Mouse (Mus musculus) thymus, postnatal 14 days (tissue): ENCODE measurements around the gene Kcna7.

Source experiments
- DNase-seq: peaks from one replicate; pipeline ENCODE4 v3.0.0; 2021

The Kcna7 gene

DNA sequence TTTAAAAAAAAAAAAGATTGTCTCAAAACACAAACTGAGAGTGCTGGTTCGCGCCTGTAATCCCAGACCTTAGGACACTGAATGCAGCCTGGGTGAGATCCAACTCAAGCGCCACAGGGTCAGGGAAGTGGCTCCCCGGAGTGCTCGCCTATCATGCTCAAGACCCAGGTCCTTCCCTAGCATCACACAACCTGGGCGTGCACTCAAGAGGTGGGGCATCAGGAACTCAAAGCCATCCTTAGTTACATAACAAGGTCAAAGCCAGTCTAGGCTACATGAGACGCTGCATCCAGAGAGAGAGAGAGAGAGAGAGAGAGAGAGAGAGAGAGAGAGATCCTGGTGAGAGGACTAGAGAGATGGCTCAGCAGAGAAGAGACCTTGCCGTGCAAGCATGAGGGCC lies 21.1 kb downstream of the Kcna7 start:
- DNase-seq = no peak

DNA sequence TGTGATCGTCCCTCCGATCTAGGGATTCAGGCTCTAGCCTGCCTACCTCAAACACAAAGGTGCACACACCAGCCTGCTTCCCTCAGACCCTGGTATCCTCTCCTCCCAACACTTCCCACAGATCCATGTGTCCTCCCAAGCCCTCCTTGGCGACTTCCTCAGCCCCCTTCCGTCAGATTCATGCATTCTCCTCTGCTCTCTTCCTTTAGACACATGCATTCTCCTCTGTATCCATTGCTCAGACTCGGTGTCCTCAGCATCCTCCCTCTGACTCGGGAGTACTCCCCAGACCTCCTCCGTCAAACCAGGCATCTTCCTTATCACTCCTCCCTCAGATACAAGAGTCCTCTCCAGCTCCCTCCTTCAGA lies 28.4 kb downstream of the Kcna7 start:
- DNase-seq = no peak

DNA sequence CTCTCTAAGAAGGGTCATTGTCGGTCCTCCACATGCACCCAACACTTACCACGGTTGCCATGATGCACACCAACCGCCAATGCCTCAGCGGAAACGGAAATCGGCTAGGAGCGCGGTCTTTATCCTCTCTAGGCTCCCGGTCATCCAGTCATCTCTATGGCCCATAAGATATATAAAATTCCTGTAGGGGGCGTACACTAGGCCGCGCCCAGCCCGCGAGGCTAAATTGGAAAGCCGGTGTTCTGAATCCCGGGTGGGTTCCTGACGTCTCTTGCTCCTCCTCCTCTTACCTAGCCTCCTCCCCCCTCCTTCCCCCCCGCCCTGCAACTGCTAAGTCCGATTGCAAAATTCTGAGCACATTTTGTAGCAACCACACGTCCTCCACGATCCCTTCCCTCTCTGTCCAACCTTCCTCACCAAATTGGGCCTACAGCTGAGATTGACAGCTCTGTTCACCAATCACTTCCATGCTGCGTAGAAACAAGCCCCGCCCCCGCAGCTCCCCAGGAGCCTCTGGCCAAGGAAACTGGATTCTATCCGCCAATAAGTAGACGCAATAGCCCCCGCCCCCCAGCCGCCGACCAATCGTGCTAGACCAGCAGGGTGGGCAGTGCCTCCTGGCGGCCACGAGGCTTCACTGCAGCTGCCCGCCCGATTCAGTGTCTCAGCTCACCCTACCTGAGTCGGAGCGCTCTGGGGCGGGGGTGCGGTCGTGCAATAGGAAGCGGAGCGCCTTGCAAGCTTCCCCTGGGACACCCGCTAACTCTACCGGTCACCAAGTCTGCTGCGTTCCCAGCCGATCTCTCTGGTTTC lies 29.0 kb downstream of the Kcna7 start, which contains the start of gene Gys1:
Gene Gys1, plus strand, starts transcription at position 642 of the 813 bp plus-strand sequence.
- peak; percentile 100 for DNase-seq

DNA sequence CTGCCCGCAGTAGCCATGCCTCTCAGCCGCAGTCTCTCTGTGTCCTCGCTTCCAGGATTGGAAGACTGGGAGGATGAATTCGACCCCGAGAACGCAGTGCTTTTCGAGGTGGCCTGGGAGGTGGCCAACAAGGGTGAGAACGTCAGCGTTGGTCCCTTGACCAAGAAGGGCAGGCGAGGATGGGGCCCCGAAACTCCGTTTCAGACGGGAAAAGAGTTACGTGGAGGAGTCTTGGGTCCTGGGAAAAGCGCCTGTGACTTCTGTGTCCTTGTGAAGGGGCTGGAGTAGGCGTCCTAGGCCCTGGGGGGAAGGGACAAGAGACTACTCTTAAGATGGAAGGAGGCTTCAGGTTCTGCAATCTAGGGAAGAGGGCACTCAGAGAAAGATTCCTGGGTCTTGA lies 29.6 kb downstream of the Kcna7 start:
- DNase-seq = no peak

DNA sequence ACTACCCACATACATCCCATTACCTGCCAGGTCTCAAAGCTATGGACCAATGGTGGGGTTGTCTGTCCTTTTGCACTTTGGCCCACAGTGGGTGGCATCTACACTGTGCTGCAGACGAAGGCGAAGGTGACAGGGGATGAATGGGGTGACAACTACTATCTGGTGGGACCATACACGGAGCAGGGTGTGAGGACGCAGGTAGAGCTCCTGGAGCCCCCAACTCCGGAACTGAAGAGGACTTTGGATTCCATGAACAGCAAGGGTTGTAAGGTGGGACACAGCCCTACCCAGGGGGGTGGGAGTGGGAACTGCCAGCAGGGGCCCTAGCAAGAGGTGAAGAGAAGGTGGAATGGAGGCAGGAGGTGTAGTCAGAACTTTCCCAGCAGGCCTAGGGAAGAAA lies 31.0 kb downstream of the Kcna7 start:
- DNase-seq = no peak

DNA sequence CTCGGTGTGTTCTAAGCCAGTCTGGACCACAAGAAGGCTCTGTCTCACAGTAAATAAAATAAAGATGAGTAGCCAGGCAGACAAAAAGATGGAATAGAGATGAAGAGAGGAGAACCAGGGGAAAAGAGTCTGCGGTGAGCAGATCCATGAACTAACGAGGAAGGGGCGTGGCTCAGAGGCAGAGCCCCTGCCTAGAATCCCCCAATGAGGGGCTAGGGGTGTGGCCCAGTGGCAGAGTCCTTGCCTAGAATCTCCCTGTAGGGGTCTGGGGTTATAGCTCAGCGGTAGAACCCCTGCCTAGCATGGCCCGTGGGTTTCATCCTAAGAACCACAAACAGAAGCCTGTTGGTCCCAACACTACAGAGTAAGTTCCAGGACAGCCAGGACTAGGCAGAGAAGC lies 31.6 kb downstream of the Kcna7 start:
- no peak for DNase-seq

DNA sequence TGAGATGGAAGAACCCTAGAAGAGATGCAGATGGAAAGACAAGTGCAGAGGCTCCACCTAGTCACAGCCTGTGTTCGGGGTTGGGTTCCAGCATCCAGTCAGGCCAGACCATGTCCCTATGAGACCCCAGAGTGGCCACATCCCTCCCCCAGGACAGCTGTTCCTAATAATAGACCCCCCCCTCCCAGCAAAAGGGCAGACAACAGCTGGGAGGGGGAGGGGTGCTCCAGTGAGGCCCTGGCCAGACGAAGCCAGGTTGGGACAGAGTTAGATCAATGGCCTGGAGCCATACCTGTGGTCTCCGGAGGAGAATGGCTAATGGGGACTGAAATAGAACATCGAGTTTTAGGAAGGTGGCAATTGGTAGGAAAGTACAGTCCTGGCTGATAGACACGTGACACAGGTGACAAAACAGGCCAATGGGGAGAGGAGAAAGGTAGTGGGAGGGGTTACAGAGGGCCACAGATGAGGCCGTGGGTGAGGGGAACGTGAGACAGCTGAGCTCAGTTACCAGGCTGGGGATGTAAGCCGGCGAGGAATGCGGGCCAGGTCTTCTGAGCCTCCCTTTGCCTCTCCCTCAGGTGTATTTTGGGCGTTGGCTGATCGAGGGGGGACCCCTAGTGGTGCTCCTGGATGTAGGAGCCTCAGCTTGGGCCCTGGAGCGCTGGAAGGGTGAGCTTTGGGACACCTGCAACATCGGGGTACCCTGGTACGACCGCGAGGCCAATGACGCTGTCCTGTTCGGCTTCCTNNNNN lies 32.2 kb downstream of the Kcna7 start, which contains the start of gene Ruvbl2:
Gene Ruvbl2, minus strand, starts transcription at position 576 of the 756 bp plus-strand sequence.
- DNase-seq = peak; percentile 43

DNA sequence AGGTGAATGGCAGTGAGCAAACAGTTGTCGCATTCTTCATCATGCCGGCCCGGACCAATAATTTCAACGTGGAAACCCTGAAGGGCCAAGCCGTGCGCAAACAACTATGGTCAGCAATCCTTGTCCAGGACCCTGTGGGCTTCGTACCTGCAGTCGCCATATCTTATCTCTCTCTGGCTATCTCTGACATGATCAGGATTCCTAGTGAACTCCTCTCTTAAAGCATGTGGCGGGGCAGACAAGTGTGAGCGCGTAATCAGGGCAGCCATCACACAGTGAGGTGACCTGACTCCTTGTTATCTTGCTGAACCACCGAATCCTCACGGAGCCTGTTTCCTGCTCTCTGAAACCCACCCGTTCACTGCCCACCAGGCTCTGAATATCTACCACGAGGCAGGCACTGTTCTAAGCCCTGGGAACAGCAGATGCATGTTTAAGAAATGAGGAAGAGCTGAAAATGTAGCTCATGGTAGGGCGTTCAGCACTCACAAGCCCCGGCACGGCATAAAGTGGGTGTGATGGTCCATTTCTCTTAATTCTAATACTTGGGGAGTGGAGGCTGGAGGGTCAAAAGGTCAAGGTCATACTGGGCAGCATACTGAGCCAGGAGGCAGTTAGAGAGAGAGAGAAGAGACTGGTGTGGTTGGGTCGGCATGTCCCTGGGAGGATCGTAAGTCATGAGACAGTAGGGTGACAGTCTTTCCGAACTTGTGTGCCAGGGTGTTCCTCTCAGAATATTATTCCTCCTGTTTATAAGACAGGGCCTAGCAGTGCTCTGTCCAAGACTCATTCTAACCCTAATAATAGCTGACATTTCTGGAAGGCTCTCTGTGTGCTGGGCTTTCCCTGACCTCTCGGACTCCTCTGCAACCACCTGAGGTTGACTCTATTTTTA lies 38.3 kb downstream of the Kcna7 start:
- no peak for DNase-seq

DNA sequence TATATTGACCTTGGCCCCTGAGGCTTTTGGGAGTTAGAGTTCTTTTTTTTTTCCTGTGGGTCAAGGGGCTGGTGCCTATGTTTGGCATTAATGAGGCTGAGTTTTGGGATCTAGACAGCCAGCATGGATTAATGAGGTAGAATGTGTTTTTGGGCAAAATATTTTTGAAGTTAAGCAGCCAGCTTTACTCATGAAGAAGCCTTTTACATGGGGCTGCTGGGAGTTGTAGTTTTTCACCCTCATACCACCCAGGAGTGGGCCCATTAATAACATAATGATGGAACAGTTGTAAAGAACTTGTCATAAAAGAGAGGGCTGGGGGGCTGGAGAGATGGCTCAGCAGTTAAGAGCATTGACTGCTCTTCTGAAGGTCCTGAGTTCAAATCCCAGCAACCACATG lies 41.1 kb downstream of the Kcna7 start:
- DNase-seq = no peak

DNA sequence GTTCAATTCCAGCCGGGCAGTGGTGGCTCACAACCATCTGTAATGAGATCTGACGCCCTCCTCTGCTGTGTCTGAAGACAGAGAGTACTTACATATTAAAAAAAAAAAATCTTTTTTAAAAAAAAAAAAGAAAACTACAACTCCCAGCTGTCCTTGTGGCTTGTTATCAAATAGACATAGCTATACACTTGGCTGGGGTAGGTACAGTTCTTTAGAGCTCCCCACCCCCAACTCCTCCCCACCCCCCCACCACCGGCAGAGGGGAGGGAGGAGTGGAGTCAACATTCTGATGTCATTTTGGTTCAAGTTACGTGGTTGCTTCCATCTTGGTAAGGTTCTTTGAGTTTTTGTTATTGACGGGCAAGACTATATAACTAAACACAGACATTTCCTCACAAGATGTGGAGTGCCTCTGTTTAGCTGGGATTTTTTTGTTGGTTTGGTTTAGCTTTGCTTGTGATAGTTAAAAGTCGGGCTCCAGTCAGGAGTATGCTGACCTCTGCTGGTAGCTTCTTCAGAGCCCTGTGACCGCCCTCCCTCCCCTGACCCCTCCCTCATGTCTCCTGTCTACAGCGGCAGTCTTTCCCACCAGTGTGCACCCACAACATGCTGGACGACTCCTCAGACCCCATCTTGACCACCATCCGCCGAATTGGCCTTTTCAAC lies 42.0 kb downstream of the Kcna7 start:
- DNase-seq = peak; percentile 44

DNA sequence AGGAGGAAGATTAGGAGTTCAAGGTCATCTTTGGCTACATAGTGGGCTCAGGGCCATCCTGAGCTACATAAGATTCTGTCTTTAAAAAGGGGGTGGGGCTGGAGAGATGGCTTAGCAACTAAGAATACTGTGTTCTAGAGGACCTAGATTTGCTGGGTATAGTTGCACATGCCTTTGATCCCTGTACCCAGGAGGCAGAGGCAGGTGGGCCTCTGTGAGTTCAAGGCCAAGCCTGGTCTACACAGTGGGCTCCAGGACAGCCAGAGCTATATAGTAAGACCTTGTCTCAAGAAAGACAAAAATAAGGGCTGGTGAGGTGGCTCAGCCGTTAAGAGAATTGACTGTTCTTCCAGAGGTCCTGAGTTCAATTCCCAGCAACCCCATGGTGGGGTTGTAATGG lies 44.5 kb downstream of the Kcna7 start:
- no peak for DNase-seq

DNA sequence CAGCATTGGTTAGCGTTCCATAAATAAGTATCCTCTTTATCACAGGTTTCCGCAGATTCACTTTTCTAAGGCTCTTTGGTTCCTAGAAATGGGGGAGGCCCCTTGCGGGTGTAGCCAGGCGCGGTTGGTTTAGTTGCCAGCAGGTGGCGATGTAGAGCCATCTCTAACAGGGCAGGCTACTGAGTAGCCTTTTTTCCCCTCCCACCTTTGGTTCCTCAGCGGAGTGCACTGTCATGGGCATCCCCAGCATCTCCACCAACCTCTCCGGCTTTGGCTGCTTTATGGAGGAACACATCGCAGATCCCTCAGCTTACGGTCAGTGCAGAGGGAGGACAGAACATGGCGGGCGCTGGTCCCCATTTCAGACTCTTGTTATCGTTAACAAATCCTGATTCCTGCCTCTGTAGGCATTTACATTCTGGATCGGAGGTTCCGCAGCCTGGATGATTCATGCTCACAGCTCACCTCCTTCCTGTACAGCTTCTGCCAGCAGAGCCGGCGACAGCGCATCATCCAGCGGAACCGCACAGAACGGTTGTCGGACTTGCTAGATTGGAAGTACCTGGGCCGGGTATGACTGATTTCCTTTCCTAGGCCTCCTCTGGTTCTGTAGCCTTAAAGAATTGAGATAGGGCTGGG lies 46.0 kb downstream of the Kcna7 start:
- peak; percentile 87 for DNase-seq

DNA sequence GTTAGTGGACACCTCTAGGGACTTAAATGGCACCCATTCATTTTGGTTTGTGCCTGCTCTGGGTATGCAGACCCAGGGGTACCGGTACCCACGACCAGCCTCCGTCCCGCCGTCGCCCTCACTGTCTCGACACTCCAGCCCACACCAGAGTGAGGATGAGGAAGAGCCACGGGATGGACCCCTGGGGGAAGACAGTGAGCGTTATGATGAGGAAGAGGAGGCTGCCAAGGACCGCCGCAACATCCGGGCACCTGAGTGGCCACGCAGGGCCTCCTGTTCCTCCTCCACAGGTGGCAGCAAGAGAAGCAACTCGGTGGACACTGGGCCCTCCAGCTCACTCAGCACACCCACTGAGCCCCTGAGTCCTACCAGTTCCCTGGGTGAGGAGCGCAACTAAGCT lies 49.5 kb downstream of the Kcna7 start:
- DNase-seq = no peak

DNA sequence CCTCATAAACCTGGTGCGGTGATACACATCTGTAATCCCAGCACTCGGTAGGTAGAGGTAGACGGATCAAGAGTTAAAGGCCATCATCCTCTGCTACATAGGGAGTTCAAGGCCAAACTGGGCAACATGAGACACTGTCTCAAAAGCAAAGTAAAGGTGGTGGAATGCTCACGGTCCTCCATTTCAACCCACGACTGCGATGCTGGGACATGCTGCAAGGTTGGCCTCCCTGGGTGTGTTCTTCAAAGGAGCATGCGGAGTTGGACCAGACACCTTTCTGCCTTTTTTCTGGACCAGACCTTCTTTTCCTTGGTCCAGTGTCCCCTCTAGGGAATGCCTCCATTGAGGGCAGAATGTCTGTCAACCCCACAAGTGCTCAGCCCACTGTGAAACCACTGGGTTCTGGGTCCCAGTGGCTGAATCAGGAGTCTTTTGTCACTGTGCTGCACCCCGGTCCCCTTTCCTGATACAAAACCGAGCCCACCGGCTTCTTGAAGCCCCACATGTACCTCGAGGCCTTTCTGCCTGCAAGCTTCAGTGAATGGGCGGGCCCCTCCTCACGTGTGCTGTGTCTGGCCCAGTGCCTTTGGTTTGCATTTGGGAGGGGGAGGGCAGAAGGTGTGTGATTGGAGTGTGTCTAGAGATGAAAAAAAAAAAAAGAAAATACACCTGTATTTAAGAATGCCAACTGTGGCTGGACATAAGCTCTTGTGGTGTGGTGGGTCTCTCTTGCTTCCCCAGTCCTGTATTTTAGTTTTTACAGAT lies 50.7 kb downstream of the Kcna7 start:
- DNase-seq = no peak

DNA sequence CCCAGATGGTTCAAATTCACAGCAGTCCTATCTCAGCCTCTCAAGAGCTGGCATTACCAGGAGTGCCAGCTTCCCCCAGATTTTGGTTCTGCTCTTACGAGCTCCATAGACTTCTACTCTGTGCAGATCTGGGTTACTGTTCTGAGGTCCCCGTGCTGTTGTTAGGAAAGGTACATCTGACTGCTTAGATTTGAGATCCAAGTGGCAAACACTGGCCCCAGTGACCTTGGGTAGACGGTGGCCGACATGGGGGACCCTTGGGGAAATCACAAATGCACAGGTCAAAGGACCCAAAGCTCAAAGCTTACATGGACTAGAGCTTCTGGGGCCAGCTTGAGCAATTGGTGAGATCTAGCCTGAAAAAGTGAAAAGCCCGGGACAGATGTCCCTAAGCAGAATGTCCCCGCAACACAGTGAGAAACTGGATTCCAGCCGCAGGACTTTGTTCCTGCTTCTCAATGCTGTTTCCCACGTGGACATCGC lies 51.3 kb downstream of the Kcna7 start:
- DNase-seq = no peak

DNA sequence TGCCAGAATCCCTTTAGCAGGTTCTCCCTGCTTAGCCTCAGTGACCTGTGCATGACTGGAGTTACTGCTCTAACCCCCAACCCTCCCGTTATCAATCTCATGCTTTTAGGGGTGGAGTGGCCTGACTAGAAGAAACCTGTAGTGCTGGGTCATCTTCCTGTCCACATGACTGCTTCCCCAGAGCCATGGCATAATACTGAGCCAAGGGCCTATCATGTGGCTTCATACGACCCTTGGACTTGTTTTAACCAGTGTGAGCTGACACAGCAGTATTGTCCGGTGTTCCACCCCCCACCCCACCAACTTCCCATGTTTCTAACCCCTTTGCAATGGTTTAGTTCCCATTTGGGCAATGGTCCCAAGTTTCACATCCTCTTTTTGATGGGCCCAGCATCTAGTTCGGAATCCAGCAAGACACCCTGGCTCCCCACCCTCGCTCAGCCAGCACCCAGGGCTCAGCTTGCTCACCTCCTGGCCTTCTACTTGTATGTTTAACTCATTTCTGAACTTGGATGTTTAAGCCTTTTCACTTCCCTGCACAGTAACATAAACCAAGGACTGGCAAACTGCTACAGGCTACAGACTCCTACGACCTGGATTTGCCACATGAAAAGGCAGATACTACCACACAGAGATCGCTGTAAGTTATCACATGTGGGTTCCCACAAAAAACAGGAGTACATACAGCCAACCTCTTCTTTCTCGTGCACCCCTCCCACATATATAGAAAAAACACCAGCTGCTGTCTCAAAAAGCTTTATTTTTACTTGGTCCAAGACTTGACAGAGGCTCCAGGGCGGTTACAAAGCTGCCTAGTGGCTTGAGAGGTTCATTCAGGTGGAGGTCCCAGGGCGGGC lies 52.0 kb downstream of the Kcna7 start:
- DNase-seq = no peak

DNA sequence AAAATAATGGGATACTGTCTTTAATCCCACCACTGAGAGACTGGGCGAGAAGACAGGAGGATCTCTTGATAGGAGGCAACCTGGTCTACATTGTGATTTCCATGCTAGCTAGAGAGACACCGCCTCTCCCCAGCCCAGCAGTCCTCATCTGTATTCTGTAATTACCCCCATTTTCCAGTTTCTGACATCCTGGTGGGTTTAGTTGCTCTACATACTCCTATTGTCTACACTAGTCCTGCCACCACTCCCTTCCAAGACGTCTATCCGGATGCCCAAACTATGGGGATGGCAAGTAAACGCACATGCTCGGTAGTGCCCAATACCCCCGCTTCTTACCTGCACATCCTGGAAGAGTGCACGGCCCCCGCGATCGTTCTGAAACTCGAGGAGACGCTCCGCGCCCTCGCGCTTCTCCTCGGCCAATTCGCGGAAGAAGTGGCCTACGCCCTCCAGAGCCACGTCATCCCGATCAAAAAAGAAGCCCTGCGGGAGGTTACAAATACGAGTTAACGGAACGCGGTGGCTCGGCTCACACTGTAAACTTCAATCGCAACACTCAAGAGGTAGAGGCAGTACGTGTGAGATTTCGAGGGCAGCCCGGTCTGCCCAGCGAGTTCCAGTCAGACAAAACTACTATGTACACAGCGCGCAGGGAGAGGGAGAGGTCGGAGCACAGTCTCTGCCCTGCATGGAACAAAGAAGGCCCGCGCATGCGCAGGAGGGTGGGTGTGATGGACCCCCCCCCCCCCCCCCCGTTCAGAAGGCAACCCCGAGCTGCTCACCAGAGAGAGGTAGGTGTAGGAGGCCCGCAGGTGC lies 53.5 kb downstream of the Kcna7 start:
- DNase-seq = peak; percentile 90
